Mouse (Mus musculus) brain, embryonic 14.5 days (tissue): Measurements from ENCODE around the gene Ttc9b.
A peak's percentile ranks its signal among the peaks of the same experiment; 100 is the strongest.

Experiments used
- CTCF ChIP-seq: fragments of 200-500 bp; IDR thresholded peaks from 2 replicates; pipeline ENCODE4 v1.5.1; 2012; ENCODE audit warnings: inconsistent platforms, mild to moderate bottlenecking, moderate library complexity, borderline replicate concordance; ENCODE audit not compliant: insufficient read depth, insufficient read length; ENCODE audit errors: extremely low read depth
- POLR2A ChIP-seq: fragments of 200-500 bp; IDR thresholded peaks from 2 replicates; pipeline ENCODE4 v1.6.1; 2012; ENCODE audit warnings: mild to moderate bottlenecking, inconsistent platforms, borderline replicate concordance; ENCODE audit not compliant: poor library complexity, insufficient read depth, insufficient read length, severe bottlenecking; ENCODE audit errors: extremely low read depth

DNA sequence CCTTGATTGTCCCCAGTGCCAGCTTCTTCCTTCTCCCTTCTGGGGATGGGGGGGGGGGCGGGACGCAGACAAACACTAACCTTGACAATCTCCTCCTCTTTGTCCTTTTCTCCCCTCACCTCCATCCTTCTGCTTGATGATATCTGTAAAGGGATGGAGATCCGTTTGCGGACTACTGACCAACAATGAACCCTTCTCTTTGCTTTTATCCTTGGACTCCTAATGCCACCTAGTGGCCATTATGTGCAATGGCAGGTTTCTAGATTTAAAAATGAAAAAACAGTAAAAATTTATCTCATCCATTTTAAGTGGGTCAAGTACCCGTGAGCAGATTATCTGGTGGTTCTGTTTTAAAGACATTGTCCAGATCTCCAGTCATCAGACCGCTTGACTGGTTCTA is 32.0 kb downstream of the Ttc9b start:
- TF ChIP-seq CTCF (peak; percentile 67; the same call in 1 of the 2 replicates), POLR2A (no peak)
